Mouse (Mus musculus) stomach, embryonic 15.5 days (tissue): ENCODE results near the gene Tfap4. TPM values are rescaled to one million over a fixed set of nuclear protein-coding genes. Genes with fewer than 3 reads are reported as not detected.

Experiments used
- ATAC-seq: fragments of 200-750 bp; cut with Nextera tagmentation; 2 replicates; pipeline ENCODE4 v1.8.0; 2017; ENCODE audit warnings: low read depth, moderate number of reproducible peaks, moderate TSS enrichment; ENCODE audit not compliant: insufficient read depth, low FRiP score
- H3K27ac ChIP-seq: fragments of 300-500 bp; sonication (generic); 2 replicates; pipeline ENCODE4 v1.5.1; 2015; ENCODE audit warnings: mild to moderate bottlenecking, inconsistent platforms
- H3K27me3 ChIP-seq: fragments of 300-500 bp; sonication (generic); replicated peaks from 2 replicates; pipeline ENCODE4 v1.6.1; 2015; ENCODE audit warnings: inconsistent platforms
- H3K36me3 ChIP-seq: fragments of 300-500 bp; sonication (generic); 2 replicates; pipeline ENCODE4 v1.6.1; 2015; ENCODE audit warnings: inconsistent platforms
- H3K4me1 ChIP-seq: fragments of 300-500 bp; sonication (generic); 2 replicates; pipeline ENCODE4 v1.6.1; 2015; ENCODE audit warnings: inconsistent platforms
- H3K4me2 ChIP-seq: fragments of 300-500 bp; sonication (generic); 2 replicates; pipeline ENCODE4 v1.6.1; 2015; ENCODE audit warnings: mild to moderate bottlenecking, inconsistent platforms
- H3K4me3 ChIP-seq: fragments of 300-500 bp; sonication (generic); replicated peaks from 2 replicates; pipeline ENCODE4 v1.5.1; 2015; ENCODE audit warnings: inconsistent platforms
- H3K9ac ChIP-seq: fragments of 300-500 bp; sonication (generic); 2 replicates; pipeline ENCODE4 v1.6.1; 2015; ENCODE audit warnings: inconsistent platforms
- H3K9me3 ChIP-seq: fragments of 300-500 bp; sonication (generic); 2 replicates; pipeline ENCODE4 v1.6.1; 2016; ENCODE audit warnings: inconsistent platforms
- WGBS: fragments of 180-500 bp; shearing (Covaris S2); methylation state at CpG from one replicate; pipeline ENCODE4 v1.1.7; 2015; 5-methylcytosine and 5-hydroxymethylcytosine counted together
- polyA plus RNA-seq: library from polyadenylated mRNA; unstranded; fragments of >200 nt; fragmentation: Nextera tagmentation; extraction: Ambion mirVana; gene quantifications from 2 replicates; pipeline ENCODE4 v1.2.1, GENCODE M21; 2015

Tfap4 gene
- 20.3 and 22.4 TPM in 2 replicates for polyA plus RNA-seq

GRCm38 (mm10) chr16:4559715-4560144 is at the start of gene Tfap4:
TSS of gene Tfap4 (minus strand) at chr16:4559854.
- Histone ChIP-seq H3K9ac (peak within 1 kb of the TSS; percentile 60), H3K9me3 (no peaks in the 10 kb centered on the region), H3K4me1 (peaks cover 29% of the 10 kb centered on the region), H3K27ac (peak within 1 kb of the TSS; percentile 96), H3K4me3 (peak within 1 kb of the TSS; percentile 88), H3K27me3 (no peaks in the 10 kb centered on the region), H3K4me2 (peak within 1 kb of the TSS; percentile 93), H3K36me3 (no peaks in the 10 kb centered on the region)
- peak; percentile 12 for ATAC-seq
- 0% methylated on average over 17 of the region's 17 CpGs for WGBS

- no peaks in the 10 kb centered on the region for H3K9me3 ChIP-seq
- no peak for ATAC-seq
- H3K27ac ChIP-seq, result no peak overlapping the region
- peaks cover 49% of the 10 kb centered on the region for H3K4me1 ChIP-seq
- H3K9ac ChIP-seq, result no peak overlapping the region
- peaks cover 28% of the 10 kb centered on the region for H3K36me3 ChIP-seq
- no peak overlapping the region for H3K4me3 ChIP-seq
- H3K4me2 ChIP-seq, result no peak overlapping the region
- no peaks in the 10 kb centered on the region for H3K27me3 ChIP-seq
- 75% methylated on average over 19 of the region's 19 CpGs for WGBS
Observed at GRCm38 (mm10) chr16:4608532-4609059, 48.9 kb upstream of the Tfap4 start.

- Histone ChIP-seq H3K4me1 (peaks cover 55% of the 10 kb centered on the region), H3K4me3 (no peak overlapping the region), H3K27me3 (no peaks in the 10 kb centered on the region), H3K27ac (peak overlapping the region; percentile 62), H3K9me3 (no peaks in the 10 kb centered on the region), H3K4me2 (no peak overlapping the region), H3K36me3 (peaks cover 24% of the 10 kb centered on the region), H3K9ac (no peak overlapping the region)
- 38% methylated on average over 9 of the region's 9 CpGs for WGBS
- 0 out of 2 replicates have a peak, but pooled peaks have one; percentile 20 for ATAC-seq
Observed at GRCm38 (mm10) chr16:4607818-4608531, 48.3 kb upstream of the Tfap4 start.

DNA sequence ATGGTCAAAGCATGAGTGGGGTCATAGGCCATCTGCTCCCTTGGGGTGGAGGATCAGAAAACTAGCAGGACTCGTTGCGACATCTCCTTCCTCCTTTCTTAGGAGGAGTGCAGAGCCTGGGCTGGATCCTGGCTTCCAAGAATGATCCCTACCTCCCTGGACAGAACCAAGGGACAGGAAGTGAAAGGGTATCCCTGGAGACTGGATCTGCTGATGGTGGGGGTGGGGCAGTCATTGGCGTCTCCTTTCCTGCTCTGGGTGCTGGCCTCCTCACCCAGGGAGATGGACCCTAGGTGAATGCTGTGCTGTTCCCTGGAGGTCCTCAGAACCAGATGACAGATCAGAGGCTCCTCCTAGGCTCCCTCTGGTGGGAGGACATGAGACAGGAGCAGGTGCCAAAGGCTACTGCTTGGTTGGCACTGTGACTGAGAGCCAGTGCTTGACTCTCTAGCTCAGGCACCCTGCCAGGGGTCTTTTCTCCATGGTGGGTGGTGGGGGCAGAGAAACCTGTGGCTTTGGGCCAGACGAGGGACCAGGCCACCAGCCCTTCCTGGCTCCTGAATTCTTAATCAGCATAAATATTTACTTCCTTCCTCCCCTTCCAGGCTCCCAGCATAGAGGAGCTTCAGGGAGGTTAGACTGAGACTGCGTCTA is 46.9 kb upstream of the Tfap4 start:
- no peak for ATAC-seq
- 15% methylated on average over 5 of the region's 5 CpGs for WGBS
- H3K36me3 ChIP-seq, result peaks cover 16% of the 10 kb centered on the region
- no peak overlapping the region for H3K4me3 ChIP-seq
- peaks cover 68% of the 10 kb centered on the region for H3K4me1 ChIP-seq
- H3K9ac ChIP-seq, result no peak overlapping the region
- H3K27me3 ChIP-seq, result no peaks in the 10 kb centered on the region
- H3K4me2 ChIP-seq, result 0 out of 2 replicates have a peak overlapping the region, but pooled peaks have one; percentile 19
- H3K9me3 ChIP-seq, result no peaks in the 10 kb centered on the region
- H3K27ac ChIP-seq, result peak overlapping the region; percentile 62

- peaks cover 76% of the 10 kb centered on the region for H3K4me1 ChIP-seq
- H3K4me2 ChIP-seq, result peak overlapping the region; percentile 25; the same call in 1 of the 2 replicates
- H3K36me3 ChIP-seq, result peaks cover 9% of the 10 kb centered on the region; the same call in 1 of the 2 replicates
- H3K9me3 ChIP-seq, result no peaks in the 10 kb centered on the region
- H3K27me3 ChIP-seq, result no peaks in the 10 kb centered on the region
- peak overlapping the region; percentile 62 for H3K27ac ChIP-seq
- no peak overlapping the region for H3K9ac ChIP-seq
- peak; percentile 34; the same call in 1 of the 2 replicates for ATAC-seq
- no peak overlapping the region for H3K4me3 ChIP-seq
- 55% methylated on average over 13 of the region's 13 CpGs for WGBS
Observed at GRCm38 (mm10) chr16:4605514-4606131, 46.0 kb upstream of the Tfap4 start.

GRCm38 (mm10) chr16:4604293-4604837 is 44.7 kb upstream of the Tfap4 start:
- Histone ChIP-seq H3K9me3 (no peaks in the 10 kb centered on the region), H3K27ac (peak overlapping the region; percentile 48; the same call in 1 of the 2 replicates), H3K36me3 (peaks cover 7% of the 10 kb centered on the region; the same call in 1 of the 2 replicates), H3K4me1 (peaks cover 84% of the 10 kb centered on the region), H3K9ac (no peak overlapping the region), H3K4me2 (no peak overlapping the region), H3K27me3 (no peaks in the 10 kb centered on the region), H3K4me3 (no peak overlapping the region)
- ATAC-seq, result no peak
- WGBS, result 51% methylated on average over 11 of the region's 11 CpGs

DNA sequence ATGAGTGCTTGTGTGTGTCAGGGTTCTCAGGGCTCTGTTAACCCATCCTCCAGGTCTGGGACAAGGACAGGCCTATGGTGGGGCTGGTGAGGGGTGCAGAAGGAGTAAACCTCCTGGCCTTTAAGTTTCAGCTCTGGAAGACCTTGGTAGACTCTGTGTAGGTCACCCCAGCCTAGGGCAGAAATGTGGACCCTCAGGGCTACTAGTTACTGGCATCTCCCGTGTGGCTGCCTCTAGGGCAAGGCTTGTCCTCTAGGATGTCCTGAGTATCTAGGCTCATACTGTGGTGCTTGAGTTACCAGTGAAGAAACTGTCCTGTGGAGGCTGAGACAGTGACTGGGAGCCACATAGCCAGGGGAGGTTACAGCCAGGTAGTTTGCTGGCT is 43.8 kb upstream of the Tfap4 start:
- H3K36me3 ChIP-seq, result 0 out of 2 replicates have a peak, but pooled peaks cover 3% of the 10 kb centered on the region
- H3K27ac ChIP-seq, result peak overlapping the region; percentile 82
- no peak for ATAC-seq
- no peak overlapping the region for H3K4me3 ChIP-seq
- H3K9ac ChIP-seq, result no peak overlapping the region
- no peaks in the 10 kb centered on the region for H3K27me3 ChIP-seq
- peaks cover 93% of the 10 kb centered on the region for H3K4me1 ChIP-seq
- 0 out of 2 replicates have a peak overlapping the region, but pooled peaks have one; percentile 27 for H3K4me2 ChIP-seq
- H3K9me3 ChIP-seq, result no peaks in the 10 kb centered on the region
- WGBS, result 58% methylated on average over 1 of the region's 1 CpGs

GRCm38 (mm10) chr16:4602766-4603452 is 43.3 kb upstream of the Tfap4 start:
- H3K4me1 ChIP-seq, result peaks cover 93% of the 10 kb centered on the region
- 22% methylated on average over 7 of the region's 7 CpGs for WGBS
- H3K9me3 ChIP-seq, result no peaks in the 10 kb centered on the region
- H3K4me3 ChIP-seq, result no peak overlapping the region
- peak; percentile 18; the same call in 1 of the 2 replicates for ATAC-seq
- no peak overlapping the region for H3K9ac ChIP-seq
- H3K27ac ChIP-seq, result peak overlapping the region; percentile 82
- no peaks in the 10 kb centered on the region for H3K36me3 ChIP-seq
- peak overlapping the region; percentile 27; the same call in 1 of the 2 replicates for H3K4me2 ChIP-seq
- H3K27me3 ChIP-seq, result no peaks in the 10 kb centered on the region

- Histone ChIP-seq H3K27ac (peak overlapping the region; percentile 82), H3K9me3 (no peaks in the 10 kb centered on the region), H3K4me3 (no peak overlapping the region), H3K36me3 (no peaks in the 10 kb centered on the region), H3K27me3 (no peaks in the 10 kb centered on the region), H3K4me1 (peaks cover 92% of the 10 kb centered on the region), H3K9ac (no peak overlapping the region), H3K4me2 (no peak overlapping the region)
- peak; percentile 50 for ATAC-seq
- WGBS, result 24% methylated on average over 3 of the region's 3 CpGs
Observed at GRCm38 (mm10) chr16:4602189-4602588, 42.5 kb upstream of the Tfap4 start.

DNA sequence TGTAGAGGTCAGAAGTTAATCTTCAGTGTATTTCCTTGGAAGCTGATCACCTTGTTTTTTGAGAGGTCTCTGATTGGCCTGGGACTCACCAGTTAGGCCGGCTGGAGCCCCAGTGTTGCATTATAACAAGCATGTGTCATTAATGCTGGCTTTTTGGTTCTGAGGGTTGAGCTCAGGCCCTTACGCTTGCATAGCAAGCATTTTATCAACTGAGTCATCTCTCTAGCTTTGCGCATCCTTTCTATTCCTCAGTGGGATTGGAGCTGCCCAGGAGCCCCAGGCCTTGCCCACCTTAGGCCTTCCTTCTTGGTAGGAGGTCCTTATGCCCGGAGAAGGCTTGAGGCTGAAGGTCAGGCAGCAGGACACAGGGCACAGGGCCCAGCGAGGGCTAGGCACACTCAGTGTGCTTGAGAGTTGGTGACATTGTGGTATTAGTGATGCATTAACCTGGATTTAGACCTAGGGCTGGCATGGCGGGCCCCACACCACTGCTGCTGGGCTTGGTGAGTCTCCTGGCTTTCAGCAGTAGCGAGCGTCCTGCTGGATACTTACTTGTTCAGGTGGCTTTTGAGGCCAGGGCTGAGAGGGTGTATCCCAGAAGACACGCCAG is 41.2 kb upstream of the Tfap4 start:
- peaks cover 92% of the 10 kb centered on the region for H3K4me1 ChIP-seq
- 69% methylated on average over 9 of the region's 9 CpGs for WGBS
- H3K27ac ChIP-seq, result peak overlapping the region; percentile 59
- H3K36me3 ChIP-seq, result no peaks in the 10 kb centered on the region
- no peak for ATAC-seq
- no peaks in the 10 kb centered on the region for H3K9me3 ChIP-seq
- no peaks in the 10 kb centered on the region for H3K27me3 ChIP-seq
- no peak overlapping the region for H3K4me3 ChIP-seq
- no peak overlapping the region for H3K9ac ChIP-seq
- no peak overlapping the region for H3K4me2 ChIP-seq

GRCm38 (mm10) chr16:4599616-4600015 is 40.0 kb upstream of the Tfap4 start:
- Histone ChIP-seq H3K9me3 (no peaks in the 10 kb centered on the region), H3K9ac (no peak overlapping the region), H3K36me3 (no peaks in the 10 kb centered on the region), H3K4me2 (no peak overlapping the region), H3K27ac (no peak overlapping the region; the same call in 1 of the 2 replicates), H3K4me1 (peaks cover 89% of the 10 kb centered on the region), H3K27me3 (no peaks in the 10 kb centered on the region), H3K4me3 (no peak overlapping the region)
- ATAC-seq, result no peak
- WGBS, result 79% methylated on average over 3 of the region's 3 CpGs
